Mouse (Mus musculus) mouse trophoblast stem cell (cell line): ENCODE results near the gene Gm17078.
"Not testable (repeated sequence)": the region's sequence is repeated elsewhere in the genome, so short reads cannot be mapped to it uniquely, and the experiment has no call there.

ENCODE experiments used
- in situ Hi-C, 2 experiments: fragments of 300-500 bp; cut with MseI, MboI; formaldehyde crosslinking; loops; 2 replicates in 1 of 2; 3 replicates in 1 of 2; pipeline ENCODE4 v1.15.1; 2025

Gm17078 gene

GRCm38 (mm10) chr14:51611210-51611609, at the start of gene Gm17078:
Gene Gm17078, minus strand, starts transcription at chr14:51611310.
- in situ Hi-C loops = no loop called here

- in situ Hi-C loops = not testable (repeated sequence)
These were observed 24.5 kb upstream of the Gm17078 start, which contains the start of gene Gm4181 for GRCm38 (mm10) chr14:51635566-51635965. Gene Gm4181, minus strand, starts transcription at chr14:51635666.

GRCm38 (mm10) chr14:51632426-51632825, 21.3 kb upstream of the Gm17078 start:
- in situ Hi-C loops = not testable (repeated sequence)

GRCm38 (mm10) chr14:51592039-51592438, 19.1 kb downstream of the Gm17078 start, which contains the start of gene Gm17174:
Gene Gm17174, minus strand, starts transcription at chr14:51592139.
- in situ Hi-C loops = not testable (repeated sequence)

- in situ Hi-C loops = not testable (repeated sequence)
These were observed 37.1 kb downstream of the Gm17078 start, which contains the start of gene Gm17175 for GRCm38 (mm10) chr14:51573963-51574362. Gene Gm17175, minus strand, starts transcription at chr14:51574063.
